Mouse (Mus musculus): ENCODE results near the gene Gnb1.

DNA sequence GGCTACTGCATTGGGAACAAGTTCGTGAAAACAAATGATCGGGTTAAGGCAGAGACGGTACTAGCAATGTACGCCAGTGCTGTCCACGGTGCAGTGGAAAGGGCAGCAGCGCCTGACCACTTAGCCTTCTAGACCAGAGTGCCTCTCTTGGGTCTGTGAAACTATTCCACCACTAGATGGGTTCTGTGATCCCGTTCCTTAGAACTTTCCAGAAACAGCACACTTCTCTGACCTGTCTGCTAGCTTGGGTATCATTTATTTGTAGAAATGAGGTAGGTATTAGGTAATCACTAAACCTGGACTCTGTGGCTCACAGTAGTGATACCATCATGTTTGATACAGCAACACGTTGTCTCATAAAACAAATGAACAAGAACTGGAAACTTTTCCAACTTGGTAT lies 75.4 kb downstream of the Gnb1 start:
- TF ChIP-seq CTCF (IDR thresholded peaks at IDR 0.05; ENCODE audit: extremely low read depth, insufficient read length, insufficient replicate concordance, low read depth, low read length) = no peak
- no peak for TF ChIP-seq POLR2A (IDR thresholded peaks at IDR 0.05; ENCODE audit: low read depth, low read length)
